13 mouse cellular contexts compared by ENCODE assay signal in the genomic region with DNA sequence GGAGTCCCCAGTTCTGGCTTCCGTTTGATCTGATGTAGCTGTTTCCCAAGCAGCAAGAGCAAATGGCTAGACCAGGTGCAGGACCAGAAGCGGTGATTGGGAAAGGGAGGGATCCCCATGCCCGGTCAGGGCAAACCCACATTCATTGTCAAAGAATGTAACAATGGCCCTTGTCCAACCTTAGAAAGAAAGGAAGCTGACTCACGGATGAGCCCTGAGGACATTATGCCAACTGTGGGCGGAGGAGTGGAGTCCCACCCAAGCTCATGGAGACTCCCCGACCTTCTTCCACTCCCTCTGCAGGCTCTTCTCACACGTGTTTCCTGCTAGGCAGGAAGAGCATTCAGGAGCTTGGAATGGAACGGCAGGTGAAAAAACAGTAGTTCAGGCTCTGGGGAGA. TPM values are rescaled to one million over a fixed set of nuclear protein-coding genes. Genes with fewer than 3 reads are reported as not detected.
DNase-seq lines count a peak whose midpoint lies in the region; ATAC-seq and TF ChIP-seq lines count a peak whose summit lies in the region.
"Had no signal": no experiment of that assay in that cellular context is flagged by ENCODE, and none has a peak within 500 bp of the region (broad histone marks: within the 10 kb centered on the region; RNA-seq: fewer than 3 reads in every experiment).

No protein-coding gene starts in this region.

- no peak overlapping the region for H3K4me2 ChIP-seq in forebrain, embryonic 15.5 days (replicated peaks)
- H3K4me2 ChIP-seq: forebrain, embryonic 12.5 days had no signal

- CTCF ChIA-PET in Patski (lab: Charles Lee): interaction anchor here (0.8 kb wide), 1 partner anchor 18 kb away, joined by 3 read pairs; no protein-coding TSS in a partner anchor

- peak; percentile 65 to 83 for DNase-seq in adrenal gland, adult (ENCODE audit: inconsistent age in 2 of 2, low spot score in 1 of 2)
- no peak for DNase-seq in adrenal gland, postnatal 4 days (ENCODE audit: low spot score in 2 of 2)
- DNase-seq in Patski (ENCODE audit: low read depth, low spot score): peak; percentile 65
- peak; percentile 76 to 89 for DNase-seq in heart, adult 9 months (ENCODE audit: low spot score in 2 of 2)
- DNase-seq in lung, adult 18-20 months: peak; percentile 74 to 85
- no peak for DNase-seq in right cerebral cortex, postnatal 4 days
- DNase-seq in thymus, postnatal 10 days (ENCODE audit: low spot score in 2 of 2): no peak
- DNase-seq: cerebellum, adult 18-20 months had no signal

- TF ChIP-seq CTCF in Patski (IDR thresholded peaks at IDR 0.05): no peak

- POLR2A ChIA-PET in Patski (lab: Charles Lee): interaction anchor here (0.8 to 2.0 kb wide), 4 partner anchors 12 to 19 kb away, joined by 3 to 8 read pairs (median 4); a partner anchor contains a TSS

- H3K4me1 ChIP-seq in forebrain, embryonic 15.5 days: peaks cover 1% of the 10 kb centered on the region; the same call in 1 of the 2 replicates
- H3K4me1 ChIP-seq: forebrain, embryonic 12.5 days had no signal

- H3K27ac ChIP-seq in forebrain, embryonic 15.5 days (replicated peaks): no peak overlapping the region
- H3K27ac ChIP-seq: forebrain, embryonic 12.5 days; limb, embryonic 10.5 days had no signal

- no peaks in the 10 kb centered on the region for H3K27me3 ChIP-seq in Patski
- H3K27me3 ChIP-seq in forebrain, embryonic 15.5 days: no peaks in the 10 kb centered on the region
- H3K27me3 ChIP-seq: forebrain, embryonic 12.5 days had no signal

- no peaks in the 10 kb centered on the region for H3K36me3 ChIP-seq in forebrain, embryonic 15.5 days
- H3K36me3 ChIP-seq: forebrain, embryonic 12.5 days had no signal

- no peak overlapping the region for H3K4me3 ChIP-seq in forebrain, embryonic 15.5 days
- H3K4me3 ChIP-seq: forebrain, embryonic 12.5 days; limb, embryonic 10.5 days had no signal

- in situ Hi-C loops in Patski (cut with MboI; ENCODE audit: low pct_unique_long_range_greater_than_20kb): no loop called here

- H3K9me3 ChIP-seq in forebrain, embryonic 15.5 days: no peaks in the 10 kb centered on the region
- H3K9me3 ChIP-seq: forebrain, embryonic 12.5 days; limb, embryonic 10.5 days had no signal

- H3K9ac ChIP-seq in forebrain, embryonic 15.5 days (replicated peaks): no peak overlapping the region
- H3K9ac ChIP-seq: forebrain, embryonic 12.5 days had no signal

- peak; percentile 12 for ATAC-seq in Patski
- no peak for ATAC-seq in forebrain, embryonic 15.5 days (replicated peaks)

- 77% methylated on average over 8 of the region's 8 CpGs for WGBS in forebrain, embryonic 15.5 days

RNA-seq across cellular contexts. Expression of a gene that starts 16.1 kb away (rescaled TPM):
- total RNA-seq in adrenal gland, postnatal 4 days (2021): 100 to 1,000 TPM; 133 to 134 TPM
- polyA plus RNA-seq in Patski (2021): 136 TPM
- 55.5 and 60.0 TPM in 2 replicates for polyA plus RNA-seq in forebrain, embryonic 15.5 days (2015; fragmentation: Nextera tagmentation; extraction: Ambion mirVana)

RNA-seq across cellular contexts. Expression of a gene that starts 27.5 kb away (rescaled TPM):
- 10 to 100 TPM; 10.9 to 17.1 TPM for total RNA-seq in adrenal gland, postnatal 4 days (2021)
- 48.8 TPM for polyA plus RNA-seq in Patski (2021)
- polyA plus RNA-seq in forebrain, embryonic 15.5 days (2015; fragmentation: Nextera tagmentation; extraction: Ambion mirVana): 8.1 and 9.1 TPM in 2 replicates

RNA-seq across cellular contexts. Expression of a gene that starts 39.9 kb away (rescaled TPM):
- not detected for total RNA-seq in adrenal gland, postnatal 4 days (2021)
- polyA plus RNA-seq in Patski (2021): 0.39 TPM
- not detected in 2 replicates for polyA plus RNA-seq in forebrain, embryonic 15.5 days (2015; fragmentation: Nextera tagmentation; extraction: Ambion mirVana)
- polyA plus RNA-seq: forebrain, embryonic 12.5 days; intestine, embryonic 14.5 days; limb, embryonic 10.5 days; neural tube, embryonic 14.5 days had no signal

RNA-seq across cellular contexts. Expression of a gene that starts 48.8 kb away (rescaled TPM):
- 10 to 100 TPM in 1 of 2 experiments, 1 to 10 TPM in 1; 1.9 to 49.1 TPM for total RNA-seq in adrenal gland, postnatal 4 days (2021)
- 0.15 TPM for polyA plus RNA-seq in Patski (2021)
- polyA plus RNA-seq in forebrain, embryonic 15.5 days (2015; fragmentation: Nextera tagmentation; extraction: Ambion mirVana): 4.3 and 4.5 TPM in 2 replicates

RNA-seq across cellular contexts. Expression of a gene that starts 52.6 kb away (rescaled TPM):
- total RNA-seq in adrenal gland, postnatal 4 days (2021): 1 to 10 TPM in 1 of 2 experiments, under 1 TPM in 1; 0.48 to 3.0 TPM
- 18.5 TPM for polyA plus RNA-seq in Patski (2021)
- 6.0 and 6.9 TPM in 2 replicates for polyA plus RNA-seq in forebrain, embryonic 15.5 days (2015; fragmentation: Nextera tagmentation; extraction: Ambion mirVana)

Comparison
In these comparisons a context has a peak if more than half of its experiments do, and no peak if none do; other contexts are left out.
1. DNase-seq: peak in adrenal gland, adult (2 of 2), Patski (single experiment), heart, adult 9 months (2 of 2) and lung, adult 18-20 months (2 of 2); none in adrenal gland, postnatal 4 days (0 of 2), right cerebral cortex, postnatal 4 days (single experiment) and thymus, postnatal 10 days (0 of 2).